Mouse (Mus musculus): Measurements from ENCODE around the gene Olfr1250. TPM values are rescaled to one million over a fixed set of nuclear protein-coding genes. Genes with fewer than 3 reads are reported as not detected.
"Not testable (repeated sequence)": the region's sequence is repeated elsewhere in the genome, so short reads cannot be mapped to it uniquely, and the experiment has no call there.

The Olfr1250 gene
- not detected in 2 replicates for total RNA-seq (2017)

DNA sequence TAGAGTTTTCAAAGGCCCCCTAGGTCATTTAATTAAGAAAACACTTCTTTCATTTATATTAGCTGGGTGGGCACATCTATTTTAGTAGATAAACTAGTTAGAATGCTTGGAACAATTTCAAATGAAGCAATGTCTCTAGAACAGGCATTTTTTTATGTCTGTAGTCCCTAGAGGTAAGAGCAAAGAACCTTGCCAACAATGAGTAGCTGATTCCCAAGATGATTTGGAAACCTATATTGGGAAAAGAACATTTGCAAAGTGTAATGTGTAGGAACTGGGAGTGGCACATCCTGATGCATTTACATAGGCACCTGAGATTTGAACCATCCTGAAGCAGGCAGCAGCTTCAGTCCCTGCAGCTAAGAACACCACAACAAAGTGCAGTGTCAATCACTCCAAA, at the start of gene Olfr1250:
Gene Olfr1250, minus strand, starts transcription at position 101 of the 400 bp plus-strand sequence.
- no peak for ATAC-seq (replicated peaks; ENCODE audit: low read depth, poor library complexity, severe bottlenecking)

DNA sequence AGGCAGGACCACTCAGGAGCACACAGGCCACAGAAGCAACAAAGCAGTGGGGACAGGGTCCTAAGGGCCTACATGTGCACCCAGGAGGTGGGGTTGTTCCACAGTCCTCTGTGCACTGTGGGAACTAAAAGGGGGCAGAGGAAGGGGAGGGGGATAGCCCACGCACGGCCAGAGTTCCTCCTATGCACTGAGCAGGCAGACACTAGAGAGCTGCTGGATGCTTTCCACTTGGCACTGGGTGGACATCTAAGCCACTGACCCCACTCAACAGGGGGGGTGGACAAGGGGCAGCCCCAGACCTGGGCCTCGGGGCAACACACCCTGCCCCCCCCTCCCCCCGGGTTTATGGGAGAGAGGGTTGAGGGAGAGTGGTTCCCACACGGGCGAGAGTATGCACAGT, 30.7 kb upstream of the Olfr1250 start:
- ATAC-seq (replicated peaks; ENCODE audit: low read depth, poor library complexity, severe bottlenecking), result no peak

DNA sequence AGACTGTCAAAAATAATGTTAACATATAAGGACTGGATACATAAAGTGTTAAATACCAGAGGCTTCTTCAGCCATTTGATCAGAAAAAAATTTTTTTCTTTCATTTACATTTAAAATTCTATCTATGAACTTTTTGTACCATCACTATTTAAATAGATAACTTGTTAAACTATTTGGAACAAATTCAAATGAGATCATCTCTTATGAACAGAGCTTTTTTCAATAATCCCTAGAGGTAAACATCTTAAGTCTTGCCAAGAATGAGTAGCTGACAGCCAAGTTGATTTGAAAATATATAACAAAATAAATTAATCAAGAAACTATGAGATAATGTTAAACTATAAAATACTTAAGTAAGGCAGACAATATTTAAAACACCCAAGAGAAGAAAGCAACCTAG, 10.6 kb upstream of the Olfr1250 start, which contains the start of gene Olfr1251:
Gene Olfr1251, minus strand, starts transcription at position 101 of the 400 bp plus-strand sequence.
- ATAC-seq (replicated peaks; ENCODE audit: low read depth, poor library complexity, severe bottlenecking), result no peak

DNA sequence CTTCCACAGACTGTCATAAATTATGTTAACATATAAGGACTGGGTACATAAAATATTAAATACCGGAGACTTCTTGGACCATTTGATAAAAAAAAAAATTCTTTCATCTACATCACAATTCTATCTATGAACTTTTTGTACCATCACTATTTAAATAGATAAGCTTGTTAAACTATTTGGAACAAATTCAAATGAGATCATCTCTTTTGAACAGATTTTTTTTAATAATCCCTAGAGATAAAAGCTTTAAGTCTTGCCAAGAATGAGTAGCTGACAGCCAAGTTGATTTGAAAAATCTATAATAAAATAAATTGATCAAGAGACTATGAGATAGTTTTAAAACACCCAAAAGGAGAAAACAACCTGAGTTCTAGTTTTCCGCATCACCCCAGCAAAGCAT, 26.4 kb downstream of the Olfr1250 start, which contains the start of gene Olfr1249:
Gene Olfr1249, minus strand, starts transcription at position 101 of the 400 bp plus-strand sequence.
- no peak for ATAC-seq (replicated peaks; ENCODE audit: low read depth, poor library complexity, severe bottlenecking)

DNA sequence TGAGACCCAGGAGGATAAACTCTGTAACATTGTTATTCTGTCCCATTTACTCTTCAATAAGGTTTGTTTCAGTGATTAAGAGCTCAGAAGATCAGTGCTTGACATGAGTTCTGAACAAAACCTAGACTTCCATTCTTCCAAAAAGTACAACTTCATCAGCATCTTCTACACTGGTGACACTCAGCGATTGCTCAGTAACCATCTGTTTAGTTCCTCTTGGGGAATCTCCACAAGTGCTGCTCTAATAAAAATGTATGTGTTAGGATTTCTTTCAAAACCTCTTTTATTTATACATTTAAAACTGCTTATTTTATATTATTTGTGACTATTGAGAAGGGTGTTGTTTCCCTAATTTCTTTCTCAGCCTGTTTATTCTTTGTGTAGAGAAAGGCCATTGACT, 43.1 kb downstream of the Olfr1250 start, which contains the start of gene Olfr1248:
Gene Olfr1248, minus strand, starts transcription at position 101 of the 400 bp plus-strand sequence.
- not testable (repeated sequence) for ATAC-seq (replicated peaks; ENCODE audit: low read depth, poor library complexity, severe bottlenecking)

DNA sequence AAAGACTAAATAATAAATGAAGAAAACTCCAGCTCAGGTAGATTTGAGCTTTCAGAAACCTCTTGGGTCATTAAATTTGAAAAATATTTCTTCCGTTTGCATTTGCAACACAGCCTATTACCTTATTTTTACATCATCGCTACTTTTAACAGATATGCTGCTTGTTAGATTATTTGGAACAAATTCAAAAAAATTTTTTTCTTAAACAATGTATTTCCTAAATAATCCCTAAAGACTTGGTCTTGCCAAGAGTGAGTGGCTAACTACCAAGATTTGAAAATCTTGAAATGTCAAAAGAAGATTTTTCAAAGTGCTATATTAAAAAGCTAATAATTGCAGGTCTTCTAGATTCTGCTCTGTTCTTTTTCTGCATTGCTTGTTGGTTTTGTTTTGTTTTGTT, 47.2 kb downstream of the Olfr1250 start, which contains the start of gene Olfr1247:
Gene Olfr1247, minus strand, starts transcription at position 101 of the 400 bp plus-strand sequence.
- no peak for ATAC-seq (replicated peaks; ENCODE audit: low read depth, poor library complexity, severe bottlenecking)

Other genes with a start within 250 kb of the Olfr1250 start
- gene Olfr1239, start 241.1 kb downstream of the Olfr1250 start, total RNA-seq (2017), result not detected in 2 replicates
- not detected in 2 replicates for gene Olfr1240, start 218.5 kb downstream of the Olfr1250 start, total RNA-seq (2017)
- gene Olfr1241, start 174.3 kb downstream of the Olfr1250 start, total RNA-seq (2017), result not detected in 2 replicates
- gene Olfr1242, start 163.1 kb downstream of the Olfr1250 start, total RNA-seq (2017), result not detected in 2 replicates
- not detected in 2 replicates for gene Olfr1243, start 130.0 kb downstream of the Olfr1250 start, total RNA-seq (2017)
- not detected in 2 replicates for gene Olfr1245, start 83.0 kb downstream of the Olfr1250 start, total RNA-seq (2017)
- gene Olfr1246, start 68.3 kb downstream of the Olfr1250 start, total RNA-seq (2017), result not detected in 2 replicates
- not detected in 2 replicates for gene Olfr1247, start 47.3 kb downstream of the Olfr1250 start, total RNA-seq (2017)
- gene Olfr1248, start 43.2 kb downstream of the Olfr1250 start, total RNA-seq (2017), result not detected in 2 replicates
- not detected in 2 replicates for gene Olfr1249, start 26.5 kb downstream of the Olfr1250 start, total RNA-seq (2017)
- not detected in 2 replicates for gene Olfr1251, start 10.5 kb upstream of the Olfr1250 start, total RNA-seq (2017)
- gene Olfr1252, start 63.5 kb upstream of the Olfr1250 start, total RNA-seq (2017), result not detected in 2 replicates
- not detected in 2 replicates for gene Olfr1253, start 95.6 kb upstream of the Olfr1250 start, total RNA-seq (2017)
- gene Olfr1254, start 132.2 kb upstream of the Olfr1250 start, total RNA-seq (2017), result not detected in 2 replicates
- not detected in 2 replicates for gene Olfr1255, start 150.6 kb upstream of the Olfr1250 start, total RNA-seq (2017)
- not detected in 2 replicates for gene Olfr1256, start 180.1 kb upstream of the Olfr1250 start, total RNA-seq (2017)
- not detected in 2 replicates for gene Olfr48, start 186.7 kb upstream of the Olfr1250 start, total RNA-seq (2017)
- gene Olfr1257, start 217.0 kb upstream of the Olfr1250 start, total RNA-seq (2017), result not detected in 2 replicates